In the genomic region with DNA sequence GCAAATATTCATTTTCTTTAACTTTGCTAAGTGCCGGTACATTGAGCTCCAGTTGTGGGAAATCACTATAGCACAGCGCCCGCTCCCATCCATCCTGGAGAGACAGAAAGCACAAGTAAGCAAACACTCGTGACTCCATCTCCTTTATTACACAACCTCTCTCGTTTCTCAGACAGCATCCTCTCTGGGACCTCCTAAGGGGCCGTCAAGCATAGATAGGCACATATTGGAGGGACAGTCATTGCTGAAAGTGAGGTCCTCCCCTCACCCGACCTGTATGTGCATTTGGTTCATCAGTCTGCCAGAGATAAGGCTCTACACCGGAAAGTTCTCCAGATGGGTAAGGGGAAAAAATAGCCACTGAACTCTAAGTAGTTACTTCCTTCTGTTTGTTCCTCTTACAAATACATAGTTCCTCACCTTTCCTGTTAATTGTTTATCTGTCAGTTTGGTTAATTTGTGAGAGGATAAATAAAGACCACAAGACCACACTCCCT, we compare ENCODE assay signal across 19 mouse cellular contexts. TPM values are rescaled to one million over a fixed set of nuclear protein-coding genes. Genes with fewer than 3 reads are reported as not detected.
DNase-seq lines count a peak whose midpoint lies in the region; ATAC-seq and TF ChIP-seq lines count a peak whose summit lies in the region.
"Had no signal": no experiment of that assay in that cellular context is flagged by ENCODE, and none has a peak within 500 bp of the region (broad histone marks: within the 10 kb centered on the region; RNA-seq: fewer than 3 reads in every experiment).

No protein-coding gene starts in this region.

- H3K27me3 ChIP-seq in liver, embryonic 11.5 days (replicated peaks; ENCODE audit: control insufficient read depth, insufficient read depth, low read length): no peaks in the 10 kb centered on the region
- H3K27me3 ChIP-seq in liver, embryonic 14.5 days (ENCODE audit: control insufficient read depth, insufficient read depth, low read length): no peaks in the 10 kb centered on the region
- H3K27me3 ChIP-seq: forebrain, embryonic 13.5 days; hindbrain, embryonic 12.5 days had no signal

- TF ChIP-seq EP300 in liver, embryonic 14.5 days (IDR thresholded peaks at IDR 0.05; ENCODE audit: low read depth): no peak

- WGBS in liver, embryonic 11.5 days: 31% methylated on average over 8 of the region's 8 CpGs
- WGBS in liver, embryonic 14.5 days (ENCODE audit: insufficient replicate concordance): 13% methylated on average over 8 of the region's 8 CpGs

- H3K9me3 ChIP-seq in liver, embryonic 11.5 days (ENCODE audit: control insufficient read depth, low read length): no peaks in the 10 kb centered on the region
- no peaks in the 10 kb centered on the region for H3K9me3 ChIP-seq in liver, embryonic 14.5 days (ENCODE audit: control insufficient read depth, low read length)
- H3K9me3 ChIP-seq: forebrain, embryonic 13.5 days; hindbrain, embryonic 12.5 days had no signal

- H3K36me3 ChIP-seq in liver, embryonic 11.5 days (ENCODE audit: control insufficient read depth, insufficient read depth, low read length): no peaks in the 10 kb centered on the region
- no peaks in the 10 kb centered on the region for H3K36me3 ChIP-seq in liver, embryonic 14.5 days (replicated peaks; ENCODE audit: control insufficient read depth, insufficient read depth, low read depth)

- peak; percentile 72 for ATAC-seq in liver, embryonic 11.5 days (replicated peaks; ENCODE audit: low FRiP score)
- peak; percentile 39; the same call in 1 of the 2 replicates for ATAC-seq in liver, embryonic 14.5 days (ENCODE audit: insufficient read depth)
- ATAC-seq: activated CD4-positive, CD25-positive, alpha-beta regulatory T cell, adult 4 months; forebrain, embryonic 13.5 days; lung, postnatal 0 days; midbrain, embryonic 16.5 days had no signal

- H3K27ac ChIP-seq in liver, embryonic 11.5 days (ENCODE audit: low read depth, low read length): no peak overlapping the region
- H3K27ac ChIP-seq in liver, embryonic 14.5 days: no peak overlapping the region
- H3K27ac ChIP-seq: forebrain, embryonic 13.5 days; hindbrain, embryonic 12.5 days had no signal

- no peak overlapping the region for H3K9ac ChIP-seq in liver, embryonic 11.5 days (ENCODE audit: low read depth, low read length)
- no peak overlapping the region for H3K9ac ChIP-seq in liver, embryonic 14.5 days (replicated peaks)
- H3K9ac ChIP-seq: forebrain, embryonic 13.5 days; hindbrain, embryonic 12.5 days had no signal

- H3K4me1 ChIP-seq in liver, embryonic 11.5 days (replicated peaks; ENCODE audit: control insufficient read depth, insufficient read depth, low read length): peaks cover 10% of the 10 kb centered on the region
- H3K4me1 ChIP-seq in liver, embryonic 14.5 days (replicated peaks; ENCODE audit: control insufficient read depth in 2 of 2, insufficient read depth in 2 of 2, low read length in 1 of 2): peaks cover 0 to 8% of the 10 kb centered on the region in 2 experiments; a peak in 2 of 4 replicates
- H3K4me1 ChIP-seq: forebrain, embryonic 13.5 days; hindbrain, embryonic 12.5 days had no signal

- DNase-seq in liver, embryonic 11.5 days (ENCODE audit: low spot score): no peak
- no peak for DNase-seq in liver
- peak; percentile 19 for DNase-seq in c-Kit-positive CD71-negative TER-119-negative erythroid progenitor cells, embryonic 14.5 days (ENCODE audit: low read depth)
- DNase-seq in liver, embryonic 14.5 days (ENCODE audit: low read depth in 3 of 3, low spot score in 3 of 3): no peak
- DNase-seq in cerebellum, postnatal 25 days: no peak
- DNase-seq in ovary, adult 18-20 months (ENCODE audit: low spot score): no peak
- DNase-seq in adrenal gland, postnatal 25 days: no peak
- DNase-seq: adrenal gland, postnatal 10 days; cerebellum, adult 11-12 months; gastrocnemius, postnatal 36 days; heart, postnatal 10 days; kidney, adult 18-20 months; right cerebral cortex, postnatal 25 days had no signal

- H3K4me3 ChIP-seq in liver, embryonic 11.5 days (ENCODE audit: low read depth, low read length): no peak overlapping the region
- H3K4me3 ChIP-seq in liver, embryonic 14.5 days (ENCODE audit: insufficient read depth in 1 of 2, low read depth in 2 of 2, low read length in 2 of 2): no peak overlapping the region
- H3K4me3 ChIP-seq: forebrain, embryonic 13.5 days; hindbrain, embryonic 12.5 days had no signal

- no peak for TF ChIP-seq CTCF in liver, embryonic 14.5 days (IDR thresholded peaks at IDR 0.05; ENCODE audit: low read depth)

- 0 out of 2 replicates have a peak overlapping the region, but pooled peaks have one; percentile 7 for H3K4me2 ChIP-seq in liver, embryonic 11.5 days
- H3K4me2 ChIP-seq in liver, embryonic 14.5 days (ENCODE audit: low read depth): no peak overlapping the region
- H3K4me2 ChIP-seq: forebrain, embryonic 13.5 days; heart, embryonic 11.5 days; hindbrain, embryonic 12.5 days had no signal

RNA-seq across cellular contexts. Expression of a gene that starts 27.7 kb away (rescaled TPM):
- polyA plus RNA-seq in liver, embryonic 11.5 days (2014; fragmentation: Nextera tagmentation; extraction: Ambion mirVana): 56.6 and 58.7 TPM in 2 replicates
- polyA plus RNA-seq in liver, embryonic 14.5 days (2012; rRNA removed): 9.7 and 12.4 TPM in 2 replicates
- polyA plus RNA-seq in liver, embryonic 14.5 days (2014; fragmentation: Nextera tagmentation; extraction: Ambion mirVana): 29.6 and 30.5 TPM in 2 replicates
- 59.6 and 62.9 TPM in 2 replicates for total RNA-seq in adrenal gland, postnatal 25 days (2021)
